Mouse (Mus musculus): ENCODE results near the gene Sesn1. TPM values are rescaled to one million over a fixed set of nuclear protein-coding genes. Genes with fewer than 3 reads are reported as not detected.
A peak's percentile ranks its signal among the peaks of the same experiment; 100 is the strongest.

Sesn1 gene
- polyA plus RNA-seq, 1 experiment from 2014 or later: 16.4 TPM

DNA sequence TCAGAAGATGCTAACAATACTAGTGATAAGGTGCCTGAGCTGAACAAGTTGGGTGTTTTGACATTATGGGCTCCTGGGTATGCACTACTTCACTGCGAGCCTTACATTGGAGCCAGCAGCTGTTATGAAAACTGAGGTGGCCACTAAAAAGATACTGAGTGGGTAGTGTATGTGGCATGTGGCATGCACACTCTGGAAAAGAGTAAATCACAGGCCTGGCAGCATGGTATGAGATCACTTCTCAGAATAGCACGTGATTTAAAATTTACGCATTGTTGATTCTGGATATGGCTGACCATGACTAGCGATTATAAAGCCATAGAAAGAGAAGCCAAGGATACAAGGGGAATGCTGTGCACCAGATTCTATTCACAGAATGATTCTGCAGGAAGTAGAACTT, 20.7 kb downstream of the Sesn1 start:
- H3K4me1 ChIP-seq (ENCODE audit: insufficient read depth): peaks cover 4% of the 10 kb centered on the region; the same call in 1 of the 2 replicates
- TF ChIP-seq EP300 (IDR thresholded peaks at IDR 0.05; ENCODE audit: low read depth) (no peak), CTCF (IDR thresholded peaks at IDR 0.05; ENCODE audit: low read depth) (no peak)
- no peak for DNase-seq
- H3K9me3 ChIP-seq (ENCODE audit: low read length): no peaks in the 10 kb centered on the region
- H3K4me3 ChIP-seq (ENCODE audit: low read depth, low read length): no peak overlapping the region
- ATAC-seq: no peak
- H3K9ac ChIP-seq (replicated peaks): no peak overlapping the region
- no peaks in the 10 kb centered on the region for H3K27me3 ChIP-seq (ENCODE audit: insufficient read depth, low read length)
- no peak overlapping the region for H3K27ac ChIP-seq (ENCODE audit: low read depth)
- H3K4me2 ChIP-seq (ENCODE audit: low read depth, low read length): no peak overlapping the region
- WGBS (ENCODE audit: insufficient replicate concordance): 70% methylated on average over 4 of the region's 4 CpGs
- no peaks in the 10 kb centered on the region for H3K36me3 ChIP-seq (replicated peaks; ENCODE audit: insufficient read depth, low read length)

GRCm38 (mm10) chr10:41830851-41831522, 21.3 kb downstream of the Sesn1 start:
- DNase-seq: peak; percentile 63
- no peak for TF ChIP-seq EP300 (IDR thresholded peaks at IDR 0.05; ENCODE audit: low read depth)
- TF ChIP-seq CTCF (IDR thresholded peaks at IDR 0.05; ENCODE audit: low read depth): peak; percentile 93
- H3K4me2 ChIP-seq (ENCODE audit: low read depth, low read length): no peak overlapping the region
- peaks cover 4% of the 10 kb centered on the region; the same call in 1 of the 2 replicates for H3K4me1 ChIP-seq (ENCODE audit: insufficient read depth)
- no peak overlapping the region for H3K27ac ChIP-seq (ENCODE audit: low read depth)
- H3K9ac ChIP-seq (replicated peaks): no peak overlapping the region
- no peak for ATAC-seq
- no peaks in the 10 kb centered on the region for H3K36me3 ChIP-seq (replicated peaks; ENCODE audit: insufficient read depth, low read length)
- H3K4me3 ChIP-seq (ENCODE audit: low read depth, low read length): no peak overlapping the region
- no peaks in the 10 kb centered on the region for H3K27me3 ChIP-seq (ENCODE audit: insufficient read depth, low read length)
- 54% methylated on average over 9 of the region's 9 CpGs for WGBS (ENCODE audit: insufficient replicate concordance)
- H3K9me3 ChIP-seq (ENCODE audit: low read length): no peaks in the 10 kb centered on the region

DNA sequence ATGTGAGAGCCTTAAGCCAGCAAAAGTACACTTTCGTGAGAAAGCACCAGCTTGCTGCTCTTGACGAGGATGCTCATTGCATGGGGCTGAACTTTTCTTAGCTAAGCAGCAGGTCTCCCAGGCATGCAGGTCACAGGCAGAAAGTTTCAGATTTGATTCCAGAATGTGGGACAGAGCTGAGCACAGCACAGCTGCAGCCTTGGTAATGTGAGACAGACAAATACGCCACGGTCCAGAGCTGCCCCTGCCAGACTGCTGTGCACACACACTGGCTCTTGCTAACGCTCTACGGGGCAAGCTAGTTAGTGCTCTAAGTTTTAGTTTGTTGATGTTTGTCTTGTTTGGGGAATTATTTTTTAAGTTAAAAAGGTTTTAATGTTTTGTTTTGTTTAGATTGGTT, 22.5 kb downstream of the Sesn1 start:
- no peaks in the 10 kb centered on the region for H3K9me3 ChIP-seq (ENCODE audit: low read length)
- peaks cover 2% of the 10 kb centered on the region; the same call in 1 of the 2 replicates for H3K4me1 ChIP-seq (ENCODE audit: insufficient read depth)
- H3K4me3 ChIP-seq (ENCODE audit: low read depth, low read length): no peak overlapping the region
- TF ChIP-seq EP300 (IDR thresholded peaks at IDR 0.05; ENCODE audit: low read depth): no peak
- TF ChIP-seq CTCF (IDR thresholded peaks at IDR 0.05; ENCODE audit: low read depth): no peak
- no peaks in the 10 kb centered on the region for H3K27me3 ChIP-seq (ENCODE audit: insufficient read depth, low read length)
- no peaks in the 10 kb centered on the region for H3K36me3 ChIP-seq (replicated peaks; ENCODE audit: insufficient read depth, low read length)
- DNase-seq (no peak), ATAC-seq (no peak)
- H3K4me2 ChIP-seq (ENCODE audit: low read depth, low read length): no peak overlapping the region
- no peak overlapping the region for H3K9ac ChIP-seq (replicated peaks)
- WGBS (ENCODE audit: insufficient replicate concordance): 72% methylated on average over 6 of the region's 6 CpGs
- H3K27ac ChIP-seq (ENCODE audit: low read depth): no peak overlapping the region

DNA sequence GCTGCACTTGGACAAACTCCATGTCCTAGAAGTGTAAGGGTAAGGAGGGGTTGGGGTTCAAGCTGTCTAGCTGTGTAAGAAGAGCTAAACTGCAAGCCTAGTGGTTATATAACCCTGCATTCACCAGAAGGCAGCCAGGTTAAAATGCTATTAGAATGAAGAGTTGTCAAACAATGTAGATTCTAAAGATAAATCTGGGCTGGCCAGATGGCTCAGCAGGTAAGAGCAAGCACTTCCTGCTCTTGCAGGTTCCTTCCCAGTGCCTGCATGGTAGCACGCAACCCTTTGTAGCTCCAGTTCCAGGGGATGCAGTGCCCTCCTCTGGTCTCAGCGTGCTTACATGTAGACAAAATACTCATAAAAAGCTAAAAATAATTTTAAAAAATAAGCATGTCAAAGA, 24.4 kb downstream of the Sesn1 start:
- Histone ChIP-seq H3K9me3 (ENCODE audit: low read length) (no peaks in the 10 kb centered on the region), H3K36me3 (replicated peaks; ENCODE audit: insufficient read depth, low read length) (no peaks in the 10 kb centered on the region), H3K4me3 (ENCODE audit: low read depth, low read length) (no peak overlapping the region), H3K9ac (replicated peaks) (no peak overlapping the region), H3K27me3 (ENCODE audit: insufficient read depth, low read length) (no peaks in the 10 kb centered on the region), H3K4me1 (ENCODE audit: insufficient read depth) (no peaks in the 10 kb centered on the region; the same call in 1 of the 2 replicates), H3K27ac (ENCODE audit: low read depth) (no peak overlapping the region), H3K4me2 (ENCODE audit: low read depth, low read length) (no peak overlapping the region)
- 90% methylated on average over 2 of the region's 2 CpGs for WGBS (ENCODE audit: insufficient replicate concordance)
- TF ChIP-seq EP300 (IDR thresholded peaks at IDR 0.05; ENCODE audit: low read depth) (no peak), CTCF (IDR thresholded peaks at IDR 0.05; ENCODE audit: low read depth) (no peak)
- ATAC-seq: no peak
- no peak for DNase-seq

DNA sequence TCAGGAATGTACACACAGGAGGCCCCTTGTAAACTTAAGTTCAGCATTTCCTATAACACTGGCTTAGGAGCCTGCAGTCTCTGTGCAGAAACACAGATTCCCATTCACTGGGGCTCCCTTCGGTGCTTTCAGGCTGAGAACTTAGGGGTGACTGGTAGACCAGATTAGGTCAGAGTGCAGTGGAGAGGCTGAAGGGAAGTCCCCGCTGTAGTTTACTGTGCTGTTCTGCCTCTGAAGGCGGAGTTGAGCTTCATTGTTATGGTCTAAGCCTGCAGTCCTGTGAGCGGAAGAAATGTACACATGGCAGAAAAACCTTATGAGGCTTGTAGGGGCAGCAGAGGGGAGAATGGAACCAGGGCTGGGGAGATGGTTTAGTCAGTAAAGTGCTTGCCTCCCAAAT, 29.2 kb downstream of the Sesn1 start:
- Histone ChIP-seq H3K4me1 (ENCODE audit: insufficient read depth) (no peaks in the 10 kb centered on the region; the same call in 1 of the 2 replicates), H3K36me3 (replicated peaks; ENCODE audit: insufficient read depth, low read length) (no peaks in the 10 kb centered on the region; the same call in 1 of the 2 replicates), H3K4me2 (ENCODE audit: low read depth, low read length) (no peak overlapping the region), H3K27ac (ENCODE audit: low read depth) (no peak overlapping the region), H3K4me3 (ENCODE audit: low read depth, low read length) (no peak overlapping the region), H3K9me3 (ENCODE audit: low read length) (no peaks in the 10 kb centered on the region), H3K9ac (replicated peaks) (no peak overlapping the region), H3K27me3 (ENCODE audit: insufficient read depth, low read length) (no peaks in the 10 kb centered on the region)
- no peak for ATAC-seq
- DNase-seq: no peak
- TF ChIP-seq CTCF (IDR thresholded peaks at IDR 0.05; ENCODE audit: low read depth) (no peak), EP300 (IDR thresholded peaks at IDR 0.05; ENCODE audit: low read depth) (no peak)
- 71% methylated on average over 4 of the region's 4 CpGs for WGBS (ENCODE audit: insufficient replicate concordance)

GRCm38 (mm10) chr10:41847737-41848136, 38.0 kb downstream of the Sesn1 start:
- Histone ChIP-seq H3K4me1 (ENCODE audit: insufficient read depth) (no peaks in the 10 kb centered on the region), H3K4me2 (ENCODE audit: low read depth, low read length) (no peak overlapping the region), H3K27me3 (ENCODE audit: insufficient read depth, low read length) (no peaks in the 10 kb centered on the region), H3K36me3 (replicated peaks; ENCODE audit: insufficient read depth, low read length) (peaks cover 2% of the 10 kb centered on the region; the same call in 1 of the 2 replicates), H3K4me3 (ENCODE audit: low read depth, low read length) (no peak overlapping the region), H3K9me3 (ENCODE audit: low read length) (no peaks in the 10 kb centered on the region), H3K27ac (ENCODE audit: low read depth) (no peak overlapping the region), H3K9ac (replicated peaks) (no peak overlapping the region)
- WGBS (ENCODE audit: insufficient replicate concordance): 86% methylated on average over 8 of the region's 8 CpGs
- TF ChIP-seq EP300 (IDR thresholded peaks at IDR 0.05; ENCODE audit: low read depth) (no peak), CTCF (IDR thresholded peaks at IDR 0.05; ENCODE audit: low read depth) (no peak)
- no peak for DNase-seq
- ATAC-seq: no peak

Data from liver, postnatal 0 days (tissue).